Mouse (Mus musculus) cerebellum, postnatal 36 days (tissue): Measurements from ENCODE around the gene Ap5s1.

Experiments
- DNase-seq, 2 experiments: peaks; one replicate each; pipeline ENCODE4 v3.0.0; 2021 to 2022; ENCODE audit warnings: mixed read lengths in 2 of 2

Gene Ap5s1

GRCm38 (mm10) chr2:131188311-131188710, 18.6 kb upstream of the Ap5s1 start:
- no peak for DNase-seq

GRCm38 (mm10) chr2:131189521-131190309, 17.2 kb upstream of the Ap5s1 start:
- no peak for DNase-seq

- DNase-seq, result no peak
These were observed 16.4 kb upstream of the Ap5s1 start for GRCm38 (mm10) chr2:131190344-131191004.

- no peak for DNase-seq
These were observed 15.9 kb upstream of the Ap5s1 start for GRCm38 (mm10) chr2:131191005-131191390.

- no peak for DNase-seq
These were observed 10.1 kb upstream of the Ap5s1 start for GRCm38 (mm10) chr2:131196606-131197316.

- DNase-seq, result no peak
These were observed 6.2 kb upstream of the Ap5s1 start for GRCm38 (mm10) chr2:131200710-131201109.

GRCm38 (mm10) chr2:131201262-131201661, 5.6 kb upstream of the Ap5s1 start:
- peak; percentile 35 to 45 for DNase-seq

GRCm38 (mm10) chr2:131203816-131204409, 3.0 kb upstream of the Ap5s1 start:
- no peak for DNase-seq

GRCm38 (mm10) chr2:131204410-131204981, 2.4 kb upstream of the Ap5s1 start:
- peak; percentile 24 to 39 for DNase-seq

- no peak for DNase-seq
These were observed 1.2 kb upstream of the Ap5s1 start for GRCm38 (mm10) chr2:131205521-131206182.

- no peak for DNase-seq
These were observed 1.5 kb downstream of the Ap5s1 start for GRCm38 (mm10) chr2:131208356-131208755.

- DNase-seq, result no peak
These were observed 2.4 kb downstream of the Ap5s1 start for GRCm38 (mm10) chr2:131209125-131209795.

- peak; percentile 94 to 96 for DNase-seq
These were observed 3.3 kb downstream of the Ap5s1 start for GRCm38 (mm10) chr2:131209969-131210792.

- DNase-seq, result peak; percentile 27 to 53
These were observed 4.2 kb downstream of the Ap5s1 start for GRCm38 (mm10) chr2:131211026-131211615.

- DNase-seq, result no peak
These were observed 6.9 kb downstream of the Ap5s1 start for GRCm38 (mm10) chr2:131213773-131214172.

GRCm38 (mm10) chr2:131215941-131216858, 9.3 kb downstream of the Ap5s1 start:
- DNase-seq, result no peak

- DNase-seq, result no peak
These were observed 13.2 kb downstream of the Ap5s1 start for GRCm38 (mm10) chr2:131220030-131220429.

- DNase-seq, result no peak
These were observed 15.1 kb downstream of the Ap5s1 start for GRCm38 (mm10) chr2:131221853-131222515.

- DNase-seq, result no peak
These were observed 15.7 kb downstream of the Ap5s1 start for GRCm38 (mm10) chr2:131222562-131222961.
